Mouse (Mus musculus) left cerebral cortex, postnatal 36 days (tissue): ENCODE results near the gene Armc2. TPM values are rescaled to one million over a fixed set of nuclear protein-coding genes. Genes with fewer than 3 reads are reported as not detected.
"Not testable (repeated sequence)": the region's sequence is repeated elsewhere in the genome, so short reads cannot be mapped to it uniquely, and the experiment has no call there.

Experiments used
- DNase-seq, 2 experiments: peaks; one replicate each; pipeline ENCODE4 v3.0.0; 2021 to 2022; ENCODE audit warnings: low spot score in 2 of 2, mixed read lengths in 1 of 2
- intact Hi-C: fragments of 180-260 bp; cut with DNase I; formaldehyde crosslinking; loops from one replicate; pipeline ENCODE4 v1.15.1; 2025
- total RNA-seq, 2 experiments: library from RNA; stranded (reverse); gene quantifications; 2 replicates each; pipeline ENCODE4 v1.2.3; 2021

Gene Armc2
- total RNA-seq, 2 experiments from 2014 or later: 12.8 to 14.7 TPM

GRCm38 (mm10) chr10:41982821-41983220 lies 35.4 kb downstream of the Armc2 start:
- DNase-seq: no peak
- intact Hi-C loops: loop anchor here (5.0 kb wide), 3 partner anchors 51 to 294 kb away; partner anchors contain the start of gene Foxo3

GRCm38 (mm10) chr10:41980772-41981383 lies 37.4 kb downstream of the Armc2 start:
- peak; percentile 27 to 68 for DNase-seq
- intact Hi-C loops: loop anchor here (1.0 to 5.0 kb wide), 4 partner anchors 49 to 314 kb away; partner anchors contain the start of gene Foxo3

GRCm38 (mm10) chr10:41978403-41979234 lies 39.6 kb downstream of the Armc2 start:
- DNase-seq: no peak
- intact Hi-C loops: no loop called here

GRCm38 (mm10) chr10:41972676-41973075 lies 45.6 kb downstream of the Armc2 start:
- intact Hi-C loops: no loop called here
- no peak for DNase-seq

DNA sequence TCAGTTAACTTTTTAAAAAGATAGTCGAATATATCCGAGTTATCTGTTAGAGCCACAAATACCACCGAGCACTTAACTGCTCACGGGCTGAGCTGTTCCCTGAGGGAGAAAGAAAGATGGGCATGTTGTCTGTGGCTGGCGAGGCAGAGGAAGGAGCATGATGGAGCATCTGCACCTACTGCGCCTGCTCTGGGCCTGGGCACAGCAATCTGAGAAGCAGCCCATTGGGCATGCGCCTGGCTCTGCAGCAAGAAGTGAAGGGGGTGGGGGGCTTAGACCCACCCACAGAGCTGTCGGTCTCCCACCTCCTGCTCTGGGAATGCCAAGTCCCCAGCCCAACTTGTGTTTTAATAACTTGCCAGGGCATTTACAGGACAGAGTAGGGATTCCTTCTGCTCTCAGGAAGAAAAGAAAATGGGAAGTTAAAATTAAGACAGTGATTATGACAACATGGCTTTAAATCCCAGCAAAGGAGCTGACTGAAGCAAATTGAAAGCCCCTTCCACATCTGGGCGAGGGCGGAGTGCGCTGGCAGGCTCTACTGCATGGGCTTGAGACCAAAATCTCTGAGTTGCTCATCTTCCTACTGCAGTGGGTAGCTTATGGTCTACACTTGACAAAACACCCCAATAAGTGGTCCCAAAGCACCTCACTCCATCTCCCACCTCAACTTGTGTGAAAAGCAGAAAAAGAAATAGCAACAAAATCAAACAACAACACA lies 50.2 kb downstream of the Armc2 start:
- intact Hi-C loops: no loop called here
- no peak for DNase-seq

- intact Hi-C loops: no loop called here
- no peak for DNase-seq
Measured at GRCm38 (mm10) chr10:41962725-41963124, 55.5 kb downstream of the Armc2 start.

DNA sequence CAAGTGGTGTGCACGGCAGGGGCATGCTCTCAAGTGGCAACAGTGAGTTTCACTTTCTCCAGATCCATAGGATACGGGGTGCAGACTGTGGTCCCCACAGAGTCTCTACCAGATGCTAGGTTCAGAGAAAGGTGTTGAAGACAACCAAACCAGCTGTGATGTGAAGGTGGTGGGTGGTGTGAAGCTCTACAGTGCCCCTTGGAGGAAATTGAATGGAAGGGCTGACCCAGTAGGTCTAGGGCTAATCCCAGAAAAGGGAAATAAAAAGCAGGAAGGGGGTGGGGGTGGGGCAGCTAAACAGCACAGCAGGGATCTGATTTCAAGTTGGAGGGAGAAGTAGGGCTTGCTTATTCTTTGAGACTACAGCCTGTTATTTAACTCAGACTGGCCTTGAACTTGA lies 58.4 kb downstream of the Armc2 start:
- intact Hi-C loops: loop anchor here (5.0 kb wide), 1 partner anchor 128 kb away; no protein-coding TSS in a partner anchor

GRCm38 (mm10) chr10:41958677-41959274 lies 59.5 kb downstream of the Armc2 start:
- no peak for DNase-seq
- intact Hi-C loops: loop anchor here (5.0 kb wide), 1 partner anchor 126 kb away; no protein-coding TSS in a partner anchor

More for the DNA sequence above, 58.4 kb downstream of the Armc2 start:
- no peak for DNase-seq

DNA sequence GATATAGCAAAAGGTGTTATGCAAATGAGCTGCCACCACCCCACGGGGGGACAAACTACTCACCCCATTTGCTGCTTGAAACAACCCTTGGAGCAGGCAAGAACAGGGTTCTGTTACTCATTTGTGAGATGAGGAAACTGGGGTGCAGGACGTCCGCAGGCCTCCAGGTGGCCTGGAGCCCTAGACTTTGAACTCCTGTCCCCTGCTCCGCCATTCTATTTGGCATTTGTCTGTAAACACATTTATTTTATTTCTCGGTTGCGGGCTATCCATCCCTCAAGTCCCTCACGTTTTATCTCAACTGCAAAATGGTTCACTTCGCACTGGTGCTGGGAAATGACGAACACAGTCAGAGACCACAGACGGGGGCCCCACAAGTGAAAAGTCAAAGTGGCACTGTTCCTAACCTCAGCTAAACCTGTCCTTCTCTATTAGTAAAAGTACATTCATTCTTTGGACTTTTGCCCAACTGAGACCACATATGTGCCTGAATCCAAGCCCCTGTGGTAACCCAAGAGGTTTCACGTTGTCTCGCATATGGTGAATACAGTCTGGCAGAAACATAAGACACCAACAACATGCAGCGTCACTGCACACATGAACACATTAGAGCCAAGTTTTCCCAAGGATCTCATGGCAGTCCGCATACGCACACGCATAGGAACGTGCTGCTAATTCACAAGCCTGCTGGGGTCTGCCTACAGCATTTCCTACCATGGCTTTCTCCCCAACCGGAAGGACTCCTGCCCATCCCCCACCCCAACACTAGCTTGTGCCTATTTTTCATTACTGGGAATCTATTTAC lies 60.6 kb downstream of the Armc2 start:
- no peak for DNase-seq
- intact Hi-C loops: loop anchor here (5.0 kb wide), 1 partner anchor 125 kb away; no protein-coding TSS in a partner anchor

- DNase-seq: no peak
- intact Hi-C loops: no loop called here
Measured at GRCm38 (mm10) chr10:41953528-41953864, 64.7 kb downstream of the Armc2 start.

GRCm38 (mm10) chr10:41952850-41953527 lies 65.3 kb downstream of the Armc2 start:
- DNase-seq: no peak
- intact Hi-C loops: no loop called here

DNA sequence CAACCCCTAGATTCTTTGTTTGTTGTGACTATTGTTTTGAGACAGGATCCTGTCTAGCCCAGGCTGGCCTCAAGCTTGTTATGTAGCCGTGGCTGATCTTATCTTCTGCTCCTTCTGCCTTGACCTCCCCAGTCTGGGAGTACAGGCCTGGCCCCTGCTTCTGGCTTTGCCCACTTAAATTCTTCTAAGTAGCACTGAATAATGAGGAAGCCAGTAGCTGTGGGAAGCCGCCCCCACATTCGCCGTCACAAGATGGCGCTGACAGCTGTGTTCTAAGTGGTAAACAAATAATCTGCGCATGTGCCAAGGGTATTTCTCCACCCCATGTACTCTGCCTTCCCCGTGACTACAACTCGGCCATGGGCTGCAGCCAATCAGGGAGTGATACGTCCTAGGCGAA lies 65.9 kb downstream of the Armc2 start:
- DNase-seq, intact Hi-C loops: not testable (repeated sequence)

DNA sequence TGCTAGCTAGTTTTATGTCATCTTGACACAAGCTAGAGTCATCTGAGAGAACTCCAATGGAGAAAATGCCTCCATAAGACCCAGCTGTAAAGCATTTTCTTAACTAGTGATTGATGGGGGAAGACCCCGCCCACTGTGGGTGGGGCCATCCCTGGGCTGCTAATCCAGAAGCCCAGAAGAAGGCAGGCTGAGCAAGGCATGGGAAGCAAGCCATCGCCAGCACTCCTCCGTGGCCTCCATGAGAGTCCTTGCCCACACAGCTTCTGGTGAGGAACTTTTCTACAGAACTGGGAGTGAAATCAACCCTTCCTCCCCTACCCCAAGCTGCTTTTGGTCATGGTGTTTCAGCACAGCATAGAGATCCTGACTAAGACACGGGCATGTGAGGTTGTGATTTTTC lies 79.2 kb downstream of the Armc2 start:
- intact Hi-C loops: loop anchor here (5.0 kb wide), 1 partner anchor 117 kb away; no protein-coding TSS in a partner anchor
- DNase-seq: peak; percentile 22 to 46

DNA sequence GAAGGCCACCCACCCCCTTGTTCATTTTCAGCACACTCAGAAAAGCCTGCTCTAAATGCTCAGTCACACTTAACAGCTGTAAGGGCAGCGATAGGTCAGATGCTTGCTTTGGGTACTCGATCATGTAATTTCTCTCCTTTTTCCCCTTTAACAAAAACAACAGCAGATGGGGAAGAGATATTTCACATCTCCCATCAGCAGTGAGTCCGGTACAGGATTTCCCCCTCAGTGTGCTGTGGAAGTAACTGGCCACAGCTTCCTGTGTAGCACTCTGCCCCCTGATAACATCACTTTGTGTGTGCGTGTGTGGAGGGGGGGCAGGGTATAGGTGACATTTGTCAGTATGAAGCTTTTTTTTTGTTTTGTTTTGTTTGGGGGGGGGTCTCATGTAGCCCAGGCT lies 81.1 kb downstream of the Armc2 start:
- DNase-seq: no peak
- intact Hi-C loops: loop anchor here (5.0 kb wide), 1 partner anchor 115 kb away; no protein-coding TSS in a partner anchor

GRCm38 (mm10) chr10:41936100-41936499 lies 82.1 kb downstream of the Armc2 start:
- no peak for DNase-seq
- intact Hi-C loops: loop anchor here (5.0 kb wide), 1 partner anchor 114 kb away; no protein-coding TSS in a partner anchor

GRCm38 (mm10) chr10:41935476-41935829 lies 82.8 kb downstream of the Armc2 start:
- intact Hi-C loops: loop anchor here (5.0 kb wide), 1 partner anchor 113 kb away; no protein-coding TSS in a partner anchor
- DNase-seq: peak; percentile 36 to 39

- peak; percentile 79 to 84 for DNase-seq
- intact Hi-C loops: loop anchor here (5.0 kb wide), 3 partner anchors 47 to 113 kb away; no protein-coding TSS in a partner anchor
Measured at GRCm38 (mm10) chr10:41934633-41935475, 83.4 kb downstream of the Armc2 start.
